Mouse (Mus musculus): Measurements from ENCODE around the gene Aggf1.

DNA sequence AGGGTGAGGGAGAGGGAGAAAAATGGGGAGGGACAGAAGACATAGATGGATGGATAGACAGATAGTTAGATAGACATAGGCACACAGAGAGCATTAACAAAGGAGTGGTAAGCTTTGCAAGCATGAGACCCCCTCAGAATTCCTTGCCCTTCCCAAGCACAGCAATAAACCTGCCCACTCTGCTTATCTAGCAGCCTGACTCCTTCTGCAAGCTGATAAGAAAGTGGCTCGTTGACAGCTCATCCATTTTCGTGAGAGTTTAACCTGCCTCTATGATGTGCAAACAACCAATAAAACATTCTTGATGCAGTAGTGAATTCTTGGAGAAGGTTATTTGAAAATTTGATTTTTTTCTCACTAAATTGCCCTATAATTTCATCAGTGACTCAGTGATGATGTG lies 37.1 kb upstream of the Aggf1 start:
- TF ChIP-seq CTCF (IDR thresholded peaks at IDR 0.05; ENCODE audit: low read depth, low read length), result no peak
- TF ChIP-seq POLR2A (IDR thresholded peaks at IDR 0.05; ENCODE audit: insufficient read depth, low read length), result no peak
